Mouse (Mus musculus): ENCODE data around the gene Snap91. TPM values are rescaled to one million over a fixed set of nuclear protein-coding genes. Genes with fewer than 3 reads are reported as not detected.

Gene Snap91
- polyA plus RNA-seq, 1 experiment from 2014 or later: 4.9 TPM

DNA sequence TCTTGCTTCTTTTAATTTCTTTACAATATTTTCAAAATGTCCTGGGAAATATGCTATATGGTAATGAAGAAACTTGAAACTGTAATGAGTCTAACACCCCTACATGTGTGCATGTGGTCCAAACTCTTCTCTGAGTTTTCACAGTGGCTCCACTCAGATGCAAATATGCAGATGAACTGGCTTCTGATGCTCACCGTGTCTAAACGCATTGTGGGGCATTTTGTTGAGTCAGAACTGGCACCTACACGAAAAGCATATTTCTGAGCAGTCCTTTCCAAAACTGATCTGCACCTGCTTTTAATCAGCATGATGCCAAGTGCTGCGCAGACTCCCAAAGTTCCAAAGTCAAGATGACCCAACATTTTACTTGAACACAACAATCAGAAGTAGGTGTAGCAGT is 82.9 kb downstream of the Snap91 start:
- no peak overlapping the region for H3K27ac ChIP-seq (ENCODE audit: low read length)
- no peaks in the 10 kb centered on the region for H3K36me3 ChIP-seq (ENCODE audit: control insufficient read depth, insufficient read depth, low read length)
- no peaks in the 10 kb centered on the region for H3K4me1 ChIP-seq (replicated peaks; ENCODE audit: control insufficient read depth, insufficient read depth, low read length)
- ATAC-seq (ENCODE audit: low read depth): no peak
- no peak overlapping the region for H3K9ac ChIP-seq (ENCODE audit: low read length)
- no peak overlapping the region for H3K4me2 ChIP-seq (ENCODE audit: low read depth, low read length)
- H3K9me3 ChIP-seq (ENCODE audit: control insufficient read depth, low read length): no peaks in the 10 kb centered on the region
- no peaks in the 10 kb centered on the region for H3K27me3 ChIP-seq (ENCODE audit: control insufficient read depth, insufficient read depth, low read depth, low read length)
- 83% methylated on average over 4 of the region's 4 CpGs for WGBS
- no peak overlapping the region for H3K4me3 ChIP-seq (ENCODE audit: low read length)

GRCm38 (mm10) chr9:86795236-86795635 is 85.2 kb downstream of the Snap91 start:
- Histone ChIP-seq H3K36me3 (ENCODE audit: control insufficient read depth, insufficient read depth, low read length) (no peaks in the 10 kb centered on the region), H3K4me1 (replicated peaks; ENCODE audit: control insufficient read depth, insufficient read depth, low read length) (no peaks in the 10 kb centered on the region), H3K27me3 (ENCODE audit: control insufficient read depth, insufficient read depth, low read depth, low read length) (no peaks in the 10 kb centered on the region), H3K9ac (ENCODE audit: low read length) (no peak overlapping the region), H3K27ac (ENCODE audit: low read length) (no peak overlapping the region), H3K9me3 (ENCODE audit: control insufficient read depth, low read length) (no peaks in the 10 kb centered on the region), H3K4me2 (ENCODE audit: low read depth, low read length) (no peak overlapping the region), H3K4me3 (ENCODE audit: low read length) (no peak overlapping the region)
- WGBS: 76% methylated on average over 3 of the region's 3 CpGs
- ATAC-seq (ENCODE audit: low read depth): no peak

GRCm38 (mm10) chr9:86791927-86792326 is 88.5 kb downstream of the Snap91 start:
- no peak for ATAC-seq (ENCODE audit: low read depth)
- H3K4me1 ChIP-seq (replicated peaks; ENCODE audit: control insufficient read depth, insufficient read depth, low read length): no peaks in the 10 kb centered on the region
- no peak overlapping the region for H3K4me2 ChIP-seq (ENCODE audit: low read depth, low read length)
- no peak overlapping the region for H3K9ac ChIP-seq (ENCODE audit: low read length)
- H3K36me3 ChIP-seq (ENCODE audit: control insufficient read depth, insufficient read depth, low read length): no peaks in the 10 kb centered on the region
- no peaks in the 10 kb centered on the region for H3K27me3 ChIP-seq (ENCODE audit: control insufficient read depth, insufficient read depth, low read depth, low read length)
- 69% methylated on average over 7 of the region's 7 CpGs for WGBS
- H3K4me3 ChIP-seq (ENCODE audit: low read length): no peak overlapping the region
- no peaks in the 10 kb centered on the region for H3K9me3 ChIP-seq (ENCODE audit: control insufficient read depth, low read length)
- no peak overlapping the region for H3K27ac ChIP-seq (ENCODE audit: low read length)

DNA sequence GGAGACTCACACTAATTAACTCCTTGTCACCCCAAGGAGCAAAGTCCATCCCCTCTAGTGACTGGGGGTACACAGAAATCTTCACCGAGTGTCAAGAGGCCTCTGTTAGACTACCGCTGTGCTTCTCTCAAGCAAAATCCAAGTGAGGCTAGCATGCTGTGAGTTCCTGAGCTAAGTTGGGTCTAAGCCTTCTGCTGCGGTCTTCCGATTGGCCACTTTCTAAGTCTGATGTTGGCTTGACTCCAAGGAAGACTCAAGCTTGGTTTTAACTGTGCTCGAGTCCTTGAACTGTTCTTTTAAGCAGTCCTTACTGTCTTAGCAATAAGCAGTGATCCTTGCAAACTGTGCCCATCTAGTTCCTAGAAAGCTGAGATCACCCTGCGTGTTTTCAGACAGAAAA is 91.3 kb downstream of the Snap91 start:
- Histone ChIP-seq H3K4me3 (ENCODE audit: low read length) (no peak overlapping the region), H3K27ac (ENCODE audit: low read length) (no peak overlapping the region), H3K9me3 (ENCODE audit: control insufficient read depth, low read length) (no peaks in the 10 kb centered on the region), H3K9ac (ENCODE audit: low read length) (no peak overlapping the region), H3K36me3 (ENCODE audit: control insufficient read depth, insufficient read depth, low read length) (no peaks in the 10 kb centered on the region), H3K4me1 (replicated peaks; ENCODE audit: control insufficient read depth, insufficient read depth, low read length) (no peaks in the 10 kb centered on the region), H3K27me3 (ENCODE audit: control insufficient read depth, insufficient read depth, low read depth, low read length) (no peaks in the 10 kb centered on the region), H3K4me2 (ENCODE audit: low read depth, low read length) (no peak overlapping the region)
- WGBS: 67% methylated on average over 6 of the region's 6 CpGs
- ATAC-seq (ENCODE audit: low read depth): no peak

DNA sequence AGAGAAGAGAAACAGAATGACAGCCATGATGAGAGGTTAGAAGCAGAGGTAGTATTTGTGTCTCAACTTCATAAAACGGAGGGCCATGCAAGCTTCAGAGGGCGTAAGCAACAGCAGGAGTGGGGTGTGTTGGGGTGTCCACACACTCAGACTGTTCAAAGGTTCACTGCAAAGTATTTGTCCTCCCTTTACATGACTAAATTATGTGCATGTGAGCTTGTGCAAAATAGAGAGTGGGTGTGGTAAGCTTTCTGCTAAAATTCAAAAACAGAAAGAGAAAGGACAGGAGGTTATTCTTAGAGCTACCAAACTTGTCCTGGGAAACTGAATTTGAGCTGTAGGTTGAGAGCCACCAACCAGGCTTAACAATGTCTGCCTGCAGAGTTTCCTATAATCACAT is 97.6 kb downstream of the Snap91 start:
- 89% methylated on average over 2 of the region's 2 CpGs for WGBS
- Histone ChIP-seq H3K4me1 (replicated peaks; ENCODE audit: control insufficient read depth, insufficient read depth, low read length) (no peaks in the 10 kb centered on the region), H3K27ac (ENCODE audit: low read length) (no peak overlapping the region), H3K4me3 (ENCODE audit: low read length) (no peak overlapping the region), H3K9me3 (ENCODE audit: control insufficient read depth, low read length) (no peaks in the 10 kb centered on the region), H3K27me3 (ENCODE audit: control insufficient read depth, insufficient read depth, low read depth, low read length) (no peaks in the 10 kb centered on the region), H3K9ac (ENCODE audit: low read length) (no peak overlapping the region), H3K4me2 (ENCODE audit: low read depth, low read length) (no peak overlapping the region), H3K36me3 (ENCODE audit: control insufficient read depth, insufficient read depth, low read length) (no peaks in the 10 kb centered on the region)
- ATAC-seq (ENCODE audit: low read depth): no peak

DNA sequence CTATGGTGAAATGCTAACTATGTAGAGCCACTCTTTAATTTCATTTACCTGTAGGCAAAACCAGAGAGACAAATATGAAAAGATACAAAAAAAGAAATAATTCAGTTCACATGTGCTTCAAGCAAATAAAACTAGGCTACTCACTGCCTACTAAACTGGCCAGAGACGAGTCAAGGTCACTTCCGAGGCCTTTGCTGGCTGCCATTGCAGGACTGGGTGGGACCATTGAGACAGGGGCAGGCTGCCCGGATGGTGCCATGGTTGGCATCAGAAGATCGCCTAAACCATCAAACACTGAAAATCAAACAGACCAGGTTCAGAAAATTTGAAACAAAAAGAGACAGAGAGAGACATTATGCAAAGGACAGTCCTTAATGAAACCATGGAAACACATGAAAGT is 99.0 kb downstream of the Snap91 start:
- no peak overlapping the region for H3K4me2 ChIP-seq (ENCODE audit: low read depth, low read length)
- H3K27ac ChIP-seq (ENCODE audit: low read length): no peak overlapping the region
- no peak overlapping the region for H3K9ac ChIP-seq (ENCODE audit: low read length)
- H3K27me3 ChIP-seq (ENCODE audit: control insufficient read depth, insufficient read depth, low read depth, low read length): no peaks in the 10 kb centered on the region
- no peaks in the 10 kb centered on the region for H3K4me1 ChIP-seq (replicated peaks; ENCODE audit: control insufficient read depth, insufficient read depth, low read length)
- H3K4me3 ChIP-seq (ENCODE audit: low read length): no peak overlapping the region
- 85% methylated on average over 4 of the region's 4 CpGs for WGBS
- no peaks in the 10 kb centered on the region for H3K9me3 ChIP-seq (ENCODE audit: control insufficient read depth, low read length)
- H3K36me3 ChIP-seq (ENCODE audit: control insufficient read depth, insufficient read depth, low read length): no peaks in the 10 kb centered on the region
- ATAC-seq (ENCODE audit: low read depth): no peak

DNA sequence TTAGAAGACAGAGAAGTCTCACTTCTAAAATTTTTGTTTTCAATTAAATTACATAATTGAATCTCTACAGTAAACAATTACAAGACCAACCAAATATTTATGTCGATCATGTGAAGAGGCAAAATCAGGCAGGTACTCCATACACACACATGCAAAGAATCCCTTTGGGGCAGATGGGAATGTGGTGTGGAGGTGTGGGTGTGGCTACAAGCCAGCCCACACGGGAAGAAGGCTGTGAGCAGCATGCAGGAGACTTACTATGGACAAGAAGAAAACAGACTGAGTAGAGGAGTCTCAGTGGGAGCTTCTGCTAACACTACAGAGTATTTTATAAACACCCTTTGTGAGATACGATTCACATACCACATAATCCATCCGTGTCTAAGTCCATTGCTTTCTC is 102.2 kb downstream of the Snap91 start:
- no peaks in the 10 kb centered on the region for H3K4me1 ChIP-seq (replicated peaks; ENCODE audit: control insufficient read depth, insufficient read depth, low read length)
- H3K27ac ChIP-seq (ENCODE audit: low read length): no peak overlapping the region
- no peak overlapping the region for H3K4me2 ChIP-seq (ENCODE audit: low read depth, low read length)
- no peak for ATAC-seq (ENCODE audit: low read depth)
- 58% methylated on average over 4 of the region's 4 CpGs for WGBS
- H3K4me3 ChIP-seq (ENCODE audit: low read length): no peak overlapping the region
- no peaks in the 10 kb centered on the region for H3K36me3 ChIP-seq (ENCODE audit: control insufficient read depth, insufficient read depth, low read length)
- no peaks in the 10 kb centered on the region for H3K9me3 ChIP-seq (ENCODE audit: control insufficient read depth, low read length)
- H3K27me3 ChIP-seq (ENCODE audit: control insufficient read depth, insufficient read depth, low read depth, low read length): no peaks in the 10 kb centered on the region
- no peak overlapping the region for H3K9ac ChIP-seq (ENCODE audit: low read length)

GRCm38 (mm10) chr9:86777309-86777708 is 103.1 kb downstream of the Snap91 start:
- Histone ChIP-seq H3K4me2 (ENCODE audit: low read depth, low read length) (no peak overlapping the region), H3K4me1 (replicated peaks; ENCODE audit: control insufficient read depth, insufficient read depth, low read length) (no peaks in the 10 kb centered on the region), H3K9me3 (ENCODE audit: control insufficient read depth, low read length) (no peaks in the 10 kb centered on the region), H3K36me3 (ENCODE audit: control insufficient read depth, insufficient read depth, low read length) (no peaks in the 10 kb centered on the region), H3K9ac (ENCODE audit: low read length) (no peak overlapping the region), H3K27me3 (ENCODE audit: control insufficient read depth, insufficient read depth, low read depth, low read length) (no peaks in the 10 kb centered on the region), H3K27ac (ENCODE audit: low read length) (no peak overlapping the region), H3K4me3 (ENCODE audit: low read length) (no peak overlapping the region)
- no peak for ATAC-seq (ENCODE audit: low read depth)
- WGBS: 46% methylated on average over 7 of the region's 7 CpGs

DNA sequence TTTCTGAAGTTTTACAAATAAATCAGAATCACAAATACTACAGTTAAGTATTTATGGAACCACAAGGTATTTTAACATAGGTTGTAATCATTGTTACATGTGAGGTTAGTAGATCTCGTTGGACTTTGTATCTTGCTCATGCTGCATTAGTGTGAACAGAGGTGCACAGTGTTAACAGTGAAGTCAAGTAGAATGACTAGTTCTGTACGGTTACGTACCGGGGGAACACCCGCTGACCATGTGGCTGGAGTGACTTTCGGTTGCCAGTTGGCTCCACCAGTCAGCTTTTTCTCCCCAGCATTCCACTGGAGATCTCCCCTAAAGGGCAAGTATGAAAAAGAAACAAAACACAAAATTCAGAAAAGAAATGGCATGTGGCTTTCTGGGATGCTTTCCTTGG is 105.1 kb downstream of the Snap91 start:
- no peak for ATAC-seq (ENCODE audit: low read depth)
- no peak overlapping the region for H3K4me2 ChIP-seq (ENCODE audit: low read depth, low read length)
- H3K9ac ChIP-seq (ENCODE audit: low read length): no peak overlapping the region
- H3K27ac ChIP-seq (ENCODE audit: low read length): no peak overlapping the region
- H3K4me1 ChIP-seq (replicated peaks; ENCODE audit: control insufficient read depth, insufficient read depth, low read length): no peaks in the 10 kb centered on the region
- H3K36me3 ChIP-seq (ENCODE audit: control insufficient read depth, insufficient read depth, low read length): no peaks in the 10 kb centered on the region
- no peaks in the 10 kb centered on the region for H3K9me3 ChIP-seq (ENCODE audit: control insufficient read depth, low read length)
- 92% methylated on average over 6 of the region's 6 CpGs for WGBS
- H3K4me3 ChIP-seq (ENCODE audit: low read length): no peak overlapping the region
- no peaks in the 10 kb centered on the region for H3K27me3 ChIP-seq (ENCODE audit: control insufficient read depth, insufficient read depth, low read depth, low read length)

GRCm38 (mm10) chr9:86773996-86774395 is 106.5 kb downstream of the Snap91 start:
- Histone ChIP-seq H3K9me3 (ENCODE audit: control insufficient read depth, low read length) (no peaks in the 10 kb centered on the region), H3K9ac (ENCODE audit: low read length) (no peak overlapping the region), H3K36me3 (ENCODE audit: control insufficient read depth, insufficient read depth, low read length) (no peaks in the 10 kb centered on the region), H3K4me3 (ENCODE audit: low read length) (no peak overlapping the region), H3K4me1 (replicated peaks; ENCODE audit: control insufficient read depth, insufficient read depth, low read length) (no peaks in the 10 kb centered on the region; the same call in 1 of the 2 replicates), H3K27me3 (ENCODE audit: control insufficient read depth, insufficient read depth, low read depth, low read length) (no peaks in the 10 kb centered on the region), H3K4me2 (ENCODE audit: low read depth, low read length) (no peak overlapping the region), H3K27ac (ENCODE audit: low read length) (no peak overlapping the region)
- no peak for ATAC-seq (ENCODE audit: low read depth)
- 62% methylated on average over 8 of the region's 8 CpGs for WGBS

Measured in lung, embryonic 16.5 days (tissue).